Mouse (Mus musculus) myocyte (in vitro differentiated cells): ENCODE data around the gene Acad12.

Source experiments
- E2F4 ChIP-seq: IDR thresholded peaks from one replicate; pipeline ENCODE4 v1.6.1; 2011; ENCODE audit warnings: mild to moderate bottlenecking, control low read depth, moderate library complexity; ENCODE audit not compliant: insufficient read depth
- MAX ChIP-seq: IDR thresholded peaks from one replicate; pipeline ENCODE4 v1.6.1; 2011; ENCODE audit warnings: low read depth, mild to moderate bottlenecking, control low read depth
- MYOG ChIP-seq, 3 experiments: IDR thresholded peaks; one replicate each; pipeline ENCODE4 v1.6.1; 2011; ENCODE audit warnings: control low read depth in 2 of 3, low read depth in 2 of 3, mild to moderate bottlenecking in 2 of 3; ENCODE audit not compliant: insufficient read length in 2 of 3, control insufficient read depth in 1 of 3, insufficient read depth in 1 of 3

DNA sequence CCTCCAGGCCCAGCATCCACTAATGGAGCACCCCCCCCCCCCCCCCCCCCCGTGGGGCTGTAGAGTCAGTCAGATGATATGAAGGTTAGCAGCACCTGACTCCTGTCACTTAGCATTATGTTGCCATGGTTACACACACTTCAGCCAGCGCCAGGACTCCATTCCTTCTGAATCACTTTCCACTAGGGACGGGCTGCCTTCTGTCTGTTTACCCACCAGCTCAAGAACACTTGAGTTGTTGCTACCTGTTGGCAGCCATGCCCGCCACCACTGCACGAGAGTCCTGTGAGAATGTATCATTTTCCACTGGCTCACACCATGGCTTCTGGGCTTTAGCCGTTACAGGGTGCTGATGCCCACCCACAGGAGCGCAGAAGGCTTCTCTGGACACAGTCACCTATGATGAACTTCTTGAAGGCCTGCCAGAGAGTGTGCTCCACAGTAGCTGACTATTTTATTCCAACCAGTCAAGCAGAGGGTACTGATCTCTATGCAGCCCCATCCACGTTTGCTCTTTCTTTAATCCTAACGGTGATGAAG is 48.8 kb downstream of the Acad12 start:
- no peak for TF ChIP-seq MYOG (IDR thresholded peaks at IDR 0.05; ENCODE audit: control insufficient read depth in 1 of 3, insufficient read depth in 1 of 3, insufficient read length in 2 of 3, low read depth in 2 of 3)
- TF ChIP-seq MAX: no peak
- no peak for TF ChIP-seq E2F4
